Mouse (Mus musculus) forebrain, postnatal 0 days (tissue): ENCODE results near the gene Col9a3. TPM values are rescaled to one million over a fixed set of nuclear protein-coding genes. Genes with fewer than 3 reads are reported as not detected.

ENCODE experiments used
- ATAC-seq: fragments of 200-750 bp; cut with Nextera tagmentation; 2 replicates; pipeline ENCODE4 v1.8.0; 2017; ENCODE audit warnings: mild to moderate bottlenecking, moderate library complexity
- DNase-seq: peaks from one replicate; pipeline ENCODE4 v3.0.0-alpha.2; 2015
- H3K27ac ChIP-seq: fragments of 300-500 bp; sonication (generic); 2 replicates; pipeline ENCODE4 v1.5.1; 2014; ENCODE audit warnings: low read depth, mild to moderate bottlenecking, antibody characterized with exemption, low read length, moderate library complexity, mixed read lengths
- H3K27me3 ChIP-seq: fragments of 300-500 bp; sonication (generic); 2 replicates; pipeline ENCODE4 v1.6.1; 2014; ENCODE audit warnings: mild to moderate bottlenecking, low read length, mixed read lengths; ENCODE audit not compliant: insufficient read depth
- H3K36me3 ChIP-seq: fragments of 300-500 bp; sonication (generic); 2 replicates; pipeline ENCODE4 v1.6.1; 2014; ENCODE audit warnings: mild to moderate bottlenecking, moderate library complexity; ENCODE audit not compliant: insufficient read depth
- H3K4me1 ChIP-seq: fragments of 300-500 bp; sonication (generic); 2 replicates; pipeline ENCODE4 v1.6.1; 2014; ENCODE audit warnings: antibody characterized with exemption; ENCODE audit not compliant: insufficient read depth
- H3K4me2 ChIP-seq: fragments of 300-500 bp; sonication (generic); 2 replicates; pipeline ENCODE4 v1.6.1; 2014; ENCODE audit warnings: low read depth, mild to moderate bottlenecking, moderate library complexity
- H3K4me3 ChIP-seq: fragments of 300-500 bp; sonication (generic); 2 replicates; pipeline ENCODE4 v1.5.1; 2014; ENCODE audit warnings: low read depth, low read length, mixed read lengths
- H3K9ac ChIP-seq: fragments of 300-500 bp; sonication (generic); 2 replicates; pipeline ENCODE4 v1.6.1; 2014; ENCODE audit warnings: mild to moderate bottlenecking
- H3K9me3 ChIP-seq: fragments of 300-500 bp; sonication (generic); 2 replicates; pipeline ENCODE4 v1.6.1; 2016; ENCODE audit warnings: low read length
- CTCF ChIP-seq: sonication (generic); IDR thresholded peaks from 2 replicates; pipeline ENCODE4 v1.5.1; 2016; ENCODE audit warnings: antibody characterized with exemption, control low read depth, low read depth
- WGBS: fragments of 180-500 bp; shearing (Covaris S2); extraction: QIAGEN DNeasy Blood & Tissue Kit; methylation state at CpG from one replicate; pipeline ENCODE4 v1.1.7; 2014; 5-methylcytosine and 5-hydroxymethylcytosine counted together
- polyA plus RNA-seq: library from polyadenylated mRNA; unstranded; fragments of >200 nt; fragmentation: Nextera tagmentation; extraction: Ambion mirVana; gene quantifications from 2 replicates; pipeline ENCODE4 v1.2.1, GENCODE M21; 2015
- total RNA-seq: library from RNA; depleted of rRNA; stranded (reverse); fragments of >200 nt; gene quantifications from 2 replicates; pipeline ENCODE4 v1.2.3, GENCODE M21; 2014

Col9a3 gene
- total and polyA plus RNA-seq, 2 experiments from 2014 or later = 42.4 to 49.5 TPM

- Histone ChIP-seq H3K27me3 (no peaks in the 10 kb centered on the region), H3K36me3 (no peaks in the 10 kb centered on the region; the same call in 1 of the 2 replicates), H3K9ac (no peak overlapping the region), H3K9me3 (no peaks in the 10 kb centered on the region), H3K4me1 (peaks cover 4% of the 10 kb centered on the region; the same call in 1 of the 2 replicates), H3K4me3 (no peak overlapping the region), H3K4me2 (no peak overlapping the region), H3K27ac (no peak overlapping the region)
- TF ChIP-seq CTCF = no peak
- no peak for ATAC-seq
- DNase-seq = no peak
- 48% methylated on average over 6 of the region's 6 CpGs for WGBS
Measured at GRCm38 (mm10) chr2:180604781-180605180, 7.2 kb downstream of the Col9a3 start.

- no peak for TF ChIP-seq CTCF
- ATAC-seq = no peak
- no peak for DNase-seq
- WGBS = 85% methylated on average over 4 of the region's 4 CpGs
- Histone ChIP-seq H3K9me3 (no peaks in the 10 kb centered on the region), H3K36me3 (no peaks in the 10 kb centered on the region), H3K4me3 (no peak overlapping the region), H3K9ac (no peak overlapping the region), H3K27ac (no peak overlapping the region), H3K27me3 (no peaks in the 10 kb centered on the region), H3K4me1 (no peaks in the 10 kb centered on the region), H3K4me2 (no peak overlapping the region)
Measured at GRCm38 (mm10) chr2:180610283-180610682, 12.7 kb downstream of the Col9a3 start.

- Histone ChIP-seq H3K4me3 (no peak overlapping the region), H3K4me2 (no peak overlapping the region), H3K36me3 (no peaks in the 10 kb centered on the region), H3K9ac (no peak overlapping the region), H3K9me3 (no peaks in the 10 kb centered on the region), H3K4me1 (no peaks in the 10 kb centered on the region), H3K27me3 (no peaks in the 10 kb centered on the region), H3K27ac (no peak overlapping the region)
- ATAC-seq (no peak), DNase-seq (no peak)
- WGBS = 91% methylated on average over 2 of the region's 2 CpGs
- TF ChIP-seq CTCF = no peak
Measured at GRCm38 (mm10) chr2:180611882-180612281, 14.3 kb downstream of the Col9a3 start.

- DNase-seq (no peak), ATAC-seq (peak; percentile 53)
- no peaks in the 10 kb centered on the region for H3K36me3 ChIP-seq
- peak overlapping the region; percentile 39 for H3K4me3 ChIP-seq
- H3K27ac ChIP-seq = no peak overlapping the region
- peak overlapping the region; percentile 46 for H3K4me2 ChIP-seq
- no peaks in the 10 kb centered on the region for H3K4me1 ChIP-seq
- peaks cover 41% of the 10 kb centered on the region for H3K27me3 ChIP-seq
- H3K9ac ChIP-seq = no peak overlapping the region
- H3K9me3 ChIP-seq = peaks cover 18% of the 10 kb centered on the region
- 7% methylated on average over 97 of the region's 112 CpGs for WGBS
- TF ChIP-seq CTCF = no peak
Measured at GRCm38 (mm10) chr2:180641576-180642554, 44.3 kb downstream of the Col9a3 start.

- no peaks in the 10 kb centered on the region for H3K36me3 ChIP-seq
- H3K4me1 ChIP-seq = no peaks in the 10 kb centered on the region
- H3K27ac ChIP-seq = no peak within 1 kb of the TSS
- H3K9me3 ChIP-seq = peaks cover 18% of the 10 kb centered on the region
- H3K27me3 ChIP-seq = peaks cover 41% of the 10 kb centered on the region
- DNase-seq (no peak), ATAC-seq (no peak)
- H3K4me2 ChIP-seq = peak within 1 kb of the TSS; percentile 46
- H3K9ac ChIP-seq = no peak within 1 kb of the TSS
- WGBS = 9% methylated on average over 47 of the region's 56 CpGs
- peak within 1 kb of the TSS; percentile 39 for H3K4me3 ChIP-seq
- no peak for TF ChIP-seq CTCF
Measured at GRCm38 (mm10) chr2:180642555-180643260, 45.1 kb downstream of the Col9a3 start, which contains the start of gene Tcfl5. Tcfl5 (minus strand) TSS chr2:180642708.

GRCm38 (mm10) chr2:180643626-180644025 is 46.0 kb downstream of the Col9a3 start:
- no peak overlapping the region for H3K4me2 ChIP-seq
- peaks cover 41% of the 10 kb centered on the region for H3K27me3 ChIP-seq
- TF ChIP-seq CTCF = no peak
- H3K27ac ChIP-seq = no peak overlapping the region
- DNase-seq (no peak), ATAC-seq (no peak)
- peaks cover 18% of the 10 kb centered on the region for H3K9me3 ChIP-seq
- H3K9ac ChIP-seq = no peak overlapping the region
- no peaks in the 10 kb centered on the region for H3K36me3 ChIP-seq
- no peak overlapping the region for H3K4me3 ChIP-seq
- H3K4me1 ChIP-seq = no peaks in the 10 kb centered on the region

GRCm38 (mm10) chr2:180646841-180647240 is 49.3 kb downstream of the Col9a3 start:
- Histone ChIP-seq H3K27me3 (peaks cover 23% of the 10 kb centered on the region), H3K4me2 (no peak overlapping the region), H3K4me1 (no peaks in the 10 kb centered on the region), H3K4me3 (no peak overlapping the region), H3K9me3 (peaks cover 18% of the 10 kb centered on the region), H3K9ac (no peak overlapping the region), H3K27ac (no peak overlapping the region), H3K36me3 (no peaks in the 10 kb centered on the region)
- DNase-seq (no peak), ATAC-seq (no peak)
- no peak for TF ChIP-seq CTCF
